Mouse (Mus musculus) left cerebral cortex, adult 18-20 months (tissue): ENCODE results near the gene Susd6. TPM values are rescaled to one million over a fixed set of nuclear protein-coding genes. Genes with fewer than 3 reads are reported as not detected.

Source experiments
- DNase-seq, 2 experiments: peaks; one replicate each; pipeline ENCODE4 v3.0.0; 2021 to 2022; ENCODE audit warnings: low spot score in 2 of 2, mixed read lengths in 1 of 2
- total RNA-seq, 2 experiments: library from RNA; stranded (reverse); gene quantifications; 2 replicates each; pipeline ENCODE4 v1.2.3; 2021

Susd6 gene
- total RNA-seq, 2 experiments from 2014 or later, result 34.8 to 35.7 TPM

- no peak for DNase-seq
Measured at GRCm38 (mm10) chr12:80865175-80865574, 74.9 kb downstream of the Susd6 start.

GRCm38 (mm10) chr12:80866023-80866422, 75.7 kb downstream of the Susd6 start:
- DNase-seq, result no peak

- DNase-seq, result no peak
Measured at GRCm38 (mm10) chr12:80867083-80867482, 76.8 kb downstream of the Susd6 start.

- no peak for DNase-seq
Measured at GRCm38 (mm10) chr12:80868401-80868800, 78.1 kb downstream of the Susd6 start.

GRCm38 (mm10) chr12:80877215-80878092, 87.1 kb downstream of the Susd6 start:
- no peak for DNase-seq

GRCm38 (mm10) chr12:80878093-80878430, 87.8 kb downstream of the Susd6 start:
- no peak for DNase-seq

GRCm38 (mm10) chr12:80878653-80879052, 88.3 kb downstream of the Susd6 start:
- no peak for DNase-seq

GRCm38 (mm10) chr12:80879267-80879666, 89.0 kb downstream of the Susd6 start:
- DNase-seq, result peak in 1 of 2 experiments; percentile 32

GRCm38 (mm10) chr12:80881121-80881520, 90.8 kb downstream of the Susd6 start:
- DNase-seq, result no peak

GRCm38 (mm10) chr12:80883278-80883677, 93.0 kb downstream of the Susd6 start:
- DNase-seq, result no peak

- DNase-seq, result no peak
Measured at GRCm38 (mm10) chr12:80883881-80884280, 93.6 kb downstream of the Susd6 start.

GRCm38 (mm10) chr12:80885301-80886288, 95.3 kb downstream of the Susd6 start:
- DNase-seq, result no peak

GRCm38 (mm10) chr12:80887036-80887435, 96.7 kb downstream of the Susd6 start:
- no peak for DNase-seq

GRCm38 (mm10) chr12:80889331-80889730, 99.0 kb downstream of the Susd6 start:
- DNase-seq, result no peak

- DNase-seq, result no peak
Measured at GRCm38 (mm10) chr12:80891074-80891473, 100.8 kb downstream of the Susd6 start.

- DNase-seq, result no peak
Measured at GRCm38 (mm10) chr12:80893720-80894494, 103.6 kb downstream of the Susd6 start.

GRCm38 (mm10) chr12:80894973-80895570, 104.8 kb downstream of the Susd6 start:
- DNase-seq, result peak; percentile 73 to 74

- no peak for DNase-seq
Measured at GRCm38 (mm10) chr12:80909631-80910030, 119.3 kb downstream of the Susd6 start.

- DNase-seq, result no peak
Measured at GRCm38 (mm10) chr12:80917764-80918163, 127.5 kb downstream of the Susd6 start.

GRCm38 (mm10) chr12:80921301-80921700, 131.0 kb downstream of the Susd6 start:
- no peak for DNase-seq

- DNase-seq, result no peak
Measured at GRCm38 (mm10) chr12:80922869-80923268, 132.6 kb downstream of the Susd6 start.
